Mouse (Mus musculus) CD4-positive, CD25-positive, alpha-beta regulatory T cell (primary cell): ENCODE measurements around the gene Rad50. TPM values are rescaled to one million over a fixed set of nuclear protein-coding genes. Genes with fewer than 3 reads are reported as not detected.

ENCODE experiments used
- polyA plus RNA-seq: library from polyadenylated mRNA; unstranded; fragments of 100-300 nt; shearing (Covaris generic); gene quantifications from one replicate; pipeline ENCODE4 v1.2.1, GENCODE M21; 2017

Gene Rad50
- polyA plus RNA-seq, result 44.4 TPM

GRCm38 (mm10) chr11:53706934-53707717 lies at the start of gene Rad50:
Gene Rad50, minus strand, starts transcription at chr11:53707319.

GRCm38 (mm10) chr11:53720715-53721114 lies 13.6 kb upstream of the Rad50 start, which contains the start of gene Il5:
Gene Il5, plus strand, starts transcription at chr11:53720794.

GRCm38 (mm10) chr11:53634556-53634955 lies 72.6 kb downstream of the Rad50 start, which contains the start of gene Il13:
Gene Il13, minus strand, starts transcription at chr11:53634702.

GRCm38 (mm10) chr11:53618619-53619198 lies 88.4 kb downstream of the Rad50 start, which contains the start of gene Il4:
Gene Il4, minus strand, starts transcription at chr11:53618669.

Other genes with a start within 250 kb of the Rad50 start
- gene Gm9837, start 236.8 kb downstream of the Rad50 start, polyA plus RNA-seq, result not detected
- not detected for gene Gm9945, start 227.2 kb downstream of the Rad50 start, polyA plus RNA-seq
- not detected for gene Sowaha, start 227.0 kb downstream of the Rad50 start, polyA plus RNA-seq
- gene Sept8, start 188.1 kb downstream of the Rad50 start, polyA plus RNA-seq, result 3.3 TPM
- 7.3 TPM for gene Kif3a, start 139.9 kb downstream of the Rad50 start, polyA plus RNA-seq
- 1.5 TPM for gene Il4, start 88.7 kb downstream of the Rad50 start, polyA plus RNA-seq
- not detected for gene Il13, start 72.6 kb downstream of the Rad50 start, polyA plus RNA-seq
- not detected for gene Il5, start 13.5 kb upstream of the Rad50 start, polyA plus RNA-seq
- 376 TPM for gene Irf1, start 62.7 kb upstream of the Rad50 start, polyA plus RNA-seq
- 3.2 TPM for gene Gm17334, start 65.9 kb upstream of the Rad50 start, polyA plus RNA-seq
- 34.9 TPM for gene Gm12216, start 151.9 kb upstream of the Rad50 start, polyA plus RNA-seq
- gene Slc22a5, start 184.3 kb upstream of the Rad50 start, polyA plus RNA-seq, result 41.1 TPM